Mouse (Mus musculus) ES-Bruce4 (cell line): ENCODE results near the gene Dpysl4.

Source experiments
- CTCF ChIP-seq: IDR thresholded peaks from one replicate; pipeline ENCODE4 v1.8.1; 2011; ENCODE audit warnings: low read depth, low read length
- POLR2A ChIP-seq: IDR thresholded peaks from one replicate; pipeline ENCODE4 v1.8.1; 2011; ENCODE audit warnings: low read length; ENCODE audit not compliant: insufficient read depth

GRCm38 (mm10) chr7:139130361-139130760 lies 44.6 kb downstream of the Dpysl4 start:
- TF ChIP-seq CTCF, result no peak
- TF ChIP-seq POLR2A, result no peak
